Mouse (Mus musculus) lung, postnatal 25 days (tissue): ENCODE results near the gene Hrc.
"Not testable (repeated sequence)": the region's sequence is repeated elsewhere in the genome, so short reads cannot be mapped to it uniquely, and the experiment has no call there.

Experiments
- DNase-seq: peaks from one replicate; pipeline ENCODE4 v3.0.0; 2022; ENCODE audit warnings: low spot score

Gene Hrc

DNA sequence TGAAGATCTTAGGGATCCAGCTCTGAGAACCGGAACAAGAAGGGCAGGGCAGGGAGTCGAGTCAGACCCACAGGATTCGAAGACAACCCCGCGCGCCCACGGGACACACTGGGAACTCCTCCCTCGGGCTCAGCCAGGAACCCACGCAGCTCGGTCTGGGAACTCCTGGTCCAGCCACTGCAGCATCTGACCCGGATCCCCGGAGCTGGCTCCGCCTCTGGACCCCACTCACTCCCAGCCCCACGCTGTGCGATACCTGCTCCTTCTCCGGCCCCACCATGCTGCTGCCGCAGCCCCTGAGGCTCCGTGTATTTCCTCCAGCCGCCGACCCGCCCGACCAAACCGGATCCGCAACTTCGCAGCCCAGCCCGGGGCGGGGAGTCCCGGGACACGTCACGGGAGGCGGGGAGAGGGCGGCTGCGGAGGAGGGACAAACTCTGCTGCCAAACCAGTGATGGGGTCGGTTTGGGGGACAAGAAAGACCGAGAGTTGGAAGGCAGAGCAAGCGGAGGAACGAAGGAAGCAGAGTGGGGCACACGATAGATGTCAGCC, 1.6 kb upstream of the Hrc start, which contains the start of gene Trpm4:
TSS of gene Trpm4 (minus strand) at position 350 of the 552 bp plus-strand sequence.
- peak; percentile 92 for DNase-seq

DNA sequence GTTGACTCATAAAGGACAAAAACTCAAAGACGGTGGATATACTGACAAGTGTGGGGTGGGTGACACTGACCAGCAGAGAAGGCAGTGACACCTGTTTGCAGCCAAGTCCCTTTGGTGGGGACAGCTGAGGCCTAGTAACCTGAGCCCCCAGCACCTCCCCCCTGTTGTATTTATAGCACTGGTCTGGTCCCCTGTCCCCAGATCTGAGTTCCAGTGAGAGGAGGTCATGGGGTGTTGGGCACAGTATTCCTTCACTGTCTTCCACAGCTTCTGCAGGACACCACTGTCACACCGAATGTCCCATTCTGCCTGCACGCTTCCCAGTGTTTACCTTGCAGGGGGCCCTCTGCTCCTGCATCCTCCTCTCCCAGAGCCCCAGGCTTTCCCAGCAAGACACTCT, 485 bp upstream of the Hrc start:
- no peak for DNase-seq

DNA sequence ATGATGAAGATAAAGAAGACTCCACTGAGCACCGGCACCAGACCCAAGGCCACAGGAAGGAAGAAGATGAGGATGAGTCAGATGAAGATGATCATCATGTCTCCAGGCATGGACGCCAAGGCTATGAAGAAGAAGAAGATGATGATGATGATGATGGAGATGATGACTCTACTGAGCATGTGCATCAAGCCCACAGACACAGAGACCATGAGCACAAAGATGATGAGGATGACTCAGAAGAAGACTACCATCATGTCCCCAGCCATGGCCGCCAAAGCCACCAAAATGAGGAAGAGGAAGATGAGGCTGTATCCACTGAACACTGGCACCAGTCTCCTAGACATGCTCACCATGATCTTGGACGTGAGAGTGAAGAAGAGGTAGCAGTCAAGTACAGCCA, 1.2 kb downstream of the Hrc start:
- no peak for DNase-seq

DNA sequence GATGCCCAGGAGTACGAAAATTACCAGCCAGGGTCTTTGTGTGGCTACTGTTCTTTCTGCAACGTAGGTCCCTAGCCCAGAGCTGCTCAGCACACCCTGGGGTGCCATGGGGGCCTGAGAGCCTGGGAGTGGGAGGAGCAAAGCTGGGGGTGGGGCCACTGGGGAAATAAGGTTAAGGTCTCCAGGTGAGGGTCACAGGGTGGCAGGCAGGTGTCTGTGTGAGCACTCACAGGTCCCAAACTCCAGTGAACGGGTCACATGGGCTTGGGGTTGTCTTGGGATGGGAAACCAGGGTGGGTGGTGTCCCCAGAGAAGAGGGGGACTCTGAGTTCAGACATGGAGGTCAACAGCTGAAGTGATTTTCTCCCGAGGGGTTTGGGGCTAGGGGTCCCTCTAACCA, 2.4 kb downstream of the Hrc start:
- no peak for DNase-seq

DNA sequence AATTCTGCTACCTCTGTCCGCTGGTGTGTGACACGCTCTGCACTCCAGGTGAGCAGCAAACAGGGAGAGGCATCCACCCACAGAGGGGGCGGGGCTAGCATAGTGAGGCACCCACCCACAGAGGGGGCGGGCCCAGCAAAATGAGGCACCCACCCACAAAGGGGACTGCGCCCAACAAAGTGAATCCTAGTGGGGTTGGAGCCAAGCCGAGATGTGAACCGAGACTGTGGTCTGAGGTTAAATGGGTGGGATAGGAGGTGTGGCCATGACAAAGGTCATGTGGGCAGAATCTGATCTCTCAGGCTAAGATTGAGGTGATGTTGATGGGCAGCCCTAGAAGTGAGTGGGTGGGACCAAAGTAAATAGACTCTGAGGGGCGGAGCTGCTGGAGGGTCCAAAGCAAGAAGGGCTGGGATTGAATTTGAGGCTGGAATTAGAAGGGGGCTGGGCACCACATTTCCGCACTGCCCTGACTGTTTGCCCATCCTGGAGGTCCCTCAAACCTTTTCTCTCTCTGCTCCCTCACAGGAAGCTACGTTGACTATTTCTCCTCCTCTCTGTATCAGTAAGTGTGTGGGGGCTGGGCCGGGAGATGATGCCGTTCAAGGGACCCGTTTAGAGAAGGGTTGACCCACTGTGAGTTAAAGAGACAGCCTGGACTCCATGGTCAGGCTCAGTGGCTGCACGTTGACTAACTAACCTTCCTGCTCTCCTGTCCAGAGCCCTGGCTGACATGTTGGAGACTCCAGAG, 3.2 kb downstream of the Hrc start:
- DNase-seq, result peak; percentile 62

DNA sequence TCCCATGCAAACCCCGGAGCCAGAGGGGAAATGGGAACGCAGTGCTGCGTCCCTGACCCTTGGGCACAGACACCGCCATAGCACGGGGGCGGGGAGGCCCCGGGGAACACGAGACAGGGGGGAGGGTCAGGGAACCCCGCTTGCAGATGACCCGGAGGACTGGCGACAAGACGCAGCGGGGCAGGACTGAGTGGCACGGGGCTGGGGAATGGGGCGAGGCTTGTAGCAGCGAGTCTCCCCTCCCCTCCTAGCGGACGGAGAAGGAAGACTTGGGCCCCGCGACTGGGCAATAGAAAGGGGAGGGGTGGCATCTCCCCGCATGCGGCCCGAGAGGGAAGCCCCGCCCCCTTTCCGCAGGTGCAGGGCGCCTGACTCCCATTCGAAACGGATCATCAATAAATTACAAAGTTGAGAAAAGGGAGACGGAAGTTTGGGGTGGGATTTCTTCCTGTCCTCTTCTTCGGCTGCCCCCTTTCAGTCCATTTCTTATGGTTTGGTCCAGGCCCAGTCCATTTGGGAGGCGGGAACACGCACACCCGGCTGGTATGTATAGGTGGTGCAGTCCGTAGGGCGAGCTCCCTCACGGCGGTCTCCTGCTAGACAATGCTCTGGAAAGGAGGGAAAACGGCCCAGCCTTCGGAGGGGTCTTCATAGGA, 4.4 kb downstream of the Hrc start:
- DNase-seq, result peak; percentile 72

DNA sequence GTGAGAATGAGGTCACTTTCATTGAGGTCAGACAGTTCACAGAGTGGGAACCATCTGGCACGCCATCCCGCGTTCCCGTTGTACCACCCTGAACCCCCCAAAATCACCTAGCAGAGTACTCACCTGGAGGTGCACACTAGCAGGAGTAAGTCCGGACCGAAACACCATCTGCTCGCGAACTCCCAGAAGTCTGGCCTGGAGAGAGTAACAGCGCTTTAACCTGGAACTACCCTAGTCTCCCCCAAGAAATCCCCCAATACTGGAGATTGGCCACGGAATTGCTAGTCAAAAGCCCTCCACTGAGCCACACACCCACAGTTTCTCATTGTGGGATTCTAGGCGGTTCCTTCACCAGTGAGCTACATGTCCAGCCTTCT, 5.0 kb downstream of the Hrc start:
- no peak for DNase-seq

DNA sequence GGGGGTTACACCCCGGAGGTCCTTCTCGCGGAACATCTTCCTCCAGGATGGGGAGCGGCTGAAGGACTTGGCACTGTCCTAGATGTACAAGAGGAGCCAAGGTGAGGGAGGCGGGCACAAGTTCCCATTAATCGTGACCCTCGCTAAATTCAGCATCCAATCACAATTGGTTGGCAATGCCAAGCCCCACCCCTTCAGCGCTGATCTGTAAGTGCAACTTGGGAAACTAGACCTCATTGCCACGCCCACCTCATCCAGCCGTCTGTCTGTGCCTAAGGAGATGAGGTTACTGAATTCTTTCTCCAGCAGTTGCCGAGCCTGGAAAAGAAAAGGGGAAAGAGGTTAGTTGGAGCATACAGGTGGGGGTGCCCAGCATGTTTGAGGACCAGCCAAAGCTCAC, 5.6 kb downstream of the Hrc start:
- DNase-seq, result peak; percentile 54

DNA sequence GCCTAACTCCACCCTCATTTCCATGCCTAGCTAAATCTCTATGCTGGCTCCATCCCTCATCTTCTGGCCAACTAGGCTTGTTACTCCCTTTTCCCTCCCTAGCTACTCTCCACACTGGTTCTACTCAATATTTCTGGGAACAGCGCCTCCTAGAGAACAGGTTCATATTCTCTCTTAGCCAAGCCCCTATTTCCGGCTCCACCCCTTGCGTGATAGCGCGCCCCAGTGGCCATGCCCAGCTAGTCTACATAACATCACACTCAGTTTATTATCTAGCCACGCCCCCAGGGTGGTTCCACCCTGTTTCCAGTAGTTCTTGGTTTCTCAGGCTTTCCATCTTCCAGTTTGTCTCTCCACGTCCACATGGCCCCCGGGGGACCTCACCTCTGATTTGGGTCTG, 6.2 kb downstream of the Hrc start:
- DNase-seq, result peak; percentile 86

DNA sequence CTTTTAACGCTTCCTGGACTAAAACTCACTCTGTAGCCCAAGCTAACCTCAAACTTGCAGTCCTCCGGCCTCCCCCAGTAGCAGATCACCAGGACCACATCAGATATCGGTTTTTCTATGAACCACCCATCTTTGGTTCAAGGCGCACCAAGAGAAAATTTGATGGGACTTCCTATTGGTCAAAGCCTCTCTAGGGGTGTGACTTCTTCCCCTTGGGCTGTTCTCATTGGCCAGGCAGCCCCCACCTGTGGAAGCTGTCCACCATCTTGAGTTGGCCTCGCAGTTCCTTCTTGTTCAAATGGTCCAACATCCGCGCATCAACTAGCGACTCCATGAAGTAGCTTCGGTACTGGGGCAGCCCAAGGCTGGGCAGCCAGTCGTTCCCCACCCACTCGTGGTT, 7.0 kb downstream of the Hrc start:
- DNase-seq, result no peak

DNA sequence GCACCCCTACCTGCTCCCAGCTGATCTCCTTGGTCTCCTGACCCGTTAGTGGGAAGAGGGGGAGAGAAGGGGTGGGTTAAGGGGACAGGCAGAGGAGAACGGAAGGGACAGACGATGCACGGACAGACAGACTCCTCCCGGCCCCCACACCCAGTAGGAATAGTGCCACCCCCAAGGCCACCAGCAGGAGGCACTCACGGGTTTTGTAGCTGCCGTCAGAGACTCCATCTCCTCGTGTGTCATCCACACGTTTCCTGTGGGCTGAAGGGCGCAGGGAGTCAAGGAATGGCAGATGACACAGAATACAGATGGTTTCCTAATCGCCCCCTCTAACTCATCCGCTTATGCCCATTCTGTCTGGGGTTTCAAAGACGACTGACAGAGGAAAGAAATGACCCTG, 8.5 kb downstream of the Hrc start:
- DNase-seq, result no peak

DNA sequence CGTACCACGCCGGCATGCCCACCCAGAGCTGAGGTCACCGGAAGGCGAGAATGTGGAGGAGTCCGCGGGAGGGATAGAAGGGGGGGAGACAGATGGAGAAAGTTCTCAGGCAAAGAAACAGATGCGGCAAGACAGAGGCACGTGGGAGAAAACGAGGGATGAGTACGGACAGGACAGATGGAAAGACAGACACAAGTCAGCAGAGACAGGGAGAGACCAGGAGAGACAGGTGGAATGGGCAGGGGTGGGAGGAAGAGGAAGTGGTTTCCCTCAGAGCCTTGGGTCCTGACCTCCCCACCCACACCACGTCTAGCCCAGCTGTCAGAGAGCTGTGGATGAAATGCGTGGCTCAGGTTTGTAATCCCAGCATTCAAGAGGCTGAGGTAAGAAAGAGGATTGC, 11.8 kb downstream of the Hrc start:
- no peak for DNase-seq

DNA sequence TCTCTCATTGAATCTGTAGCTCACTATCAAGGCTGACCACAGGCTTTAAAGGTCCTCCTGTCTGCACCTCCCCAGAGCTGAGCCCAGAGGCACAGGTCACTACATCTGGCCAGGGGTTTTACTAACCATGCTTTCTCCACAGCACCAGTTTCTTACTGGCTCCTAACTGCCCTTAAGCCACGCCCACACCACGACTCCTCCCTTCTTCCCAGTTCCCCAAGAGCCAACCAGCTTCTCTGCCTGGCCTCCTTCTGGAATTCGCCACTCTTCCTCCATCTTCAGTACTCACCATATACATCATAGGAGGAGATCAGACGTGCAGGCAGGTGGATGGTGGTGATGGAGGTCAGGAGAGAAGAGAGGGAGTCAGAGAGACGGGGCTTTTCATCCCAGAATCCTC, 18.0 kb downstream of the Hrc start:
- DNase-seq, result no peak

DNA sequence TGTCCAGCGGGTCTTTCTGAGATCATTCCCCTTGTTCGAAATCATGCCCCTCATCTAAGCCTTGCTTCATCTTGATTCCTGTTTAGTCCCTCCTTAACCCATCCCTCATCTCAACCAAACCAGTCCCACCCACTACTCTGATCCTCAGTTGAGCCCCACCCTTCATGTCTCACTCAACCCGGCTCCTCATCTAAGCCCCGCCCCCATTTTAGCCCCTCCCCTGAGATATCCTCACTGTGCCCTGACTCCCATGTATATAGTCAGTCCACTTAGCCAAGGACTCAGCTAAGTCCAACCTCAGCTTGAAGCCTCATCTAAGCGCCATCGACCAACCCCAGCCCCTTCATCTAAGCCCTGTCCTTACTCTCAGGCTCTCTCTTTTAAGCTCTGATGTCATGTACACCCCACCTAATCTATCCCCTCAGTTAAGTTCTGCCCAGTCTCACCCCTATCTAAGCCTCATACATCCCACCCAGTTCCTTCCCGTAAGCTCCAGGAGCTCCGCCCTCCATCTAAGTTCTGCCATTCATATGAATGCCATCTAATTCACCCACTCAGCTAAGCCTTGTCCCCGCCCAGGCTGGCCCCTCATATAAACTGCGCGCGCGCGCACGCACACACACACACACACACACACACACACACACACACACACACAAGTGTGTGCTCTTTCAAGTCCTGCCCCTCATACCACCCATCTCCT, 20.4 kb downstream of the Hrc start:
- DNase-seq, result no peak

DNA sequence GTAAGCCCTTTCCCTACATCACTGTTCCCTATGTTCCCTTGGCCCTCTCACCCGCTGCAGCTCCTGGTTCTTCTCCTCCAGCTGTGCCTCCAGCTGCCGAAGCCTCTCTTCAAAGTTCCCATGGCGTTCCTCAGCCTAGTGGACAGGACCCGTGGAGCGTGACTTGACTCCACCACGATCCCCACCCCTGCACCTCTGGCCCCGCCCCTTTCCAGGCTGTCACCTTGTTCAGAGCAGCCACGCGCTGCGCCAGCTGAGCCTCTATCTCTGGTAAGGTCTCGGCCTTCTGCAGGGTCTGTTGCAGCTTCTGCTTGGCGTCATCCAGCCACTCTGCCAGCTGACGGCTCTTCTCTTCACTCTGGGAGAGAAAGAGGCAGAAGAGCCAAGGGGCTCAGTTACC, 21.0 kb downstream of the Hrc start:
- DNase-seq, result no peak

DNA sequence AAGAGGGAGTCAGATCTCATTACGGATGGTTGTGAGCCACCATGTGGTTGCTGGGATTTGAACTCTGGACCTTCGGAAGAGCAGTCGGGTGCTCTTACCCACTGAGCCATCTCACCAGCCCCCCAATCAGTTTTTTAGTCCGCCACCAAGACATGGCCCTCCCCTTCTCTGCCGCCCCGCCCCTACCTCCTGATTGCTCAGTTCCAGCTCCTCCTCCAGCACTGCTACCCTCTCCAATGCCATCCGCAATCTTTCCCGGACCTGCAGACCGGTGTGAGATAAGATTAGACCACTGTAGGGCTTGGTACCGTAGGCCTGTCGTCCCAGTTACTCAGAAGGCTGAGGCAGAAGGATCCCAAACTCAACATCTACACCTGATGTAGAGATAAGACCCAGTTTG, 24.0 kb downstream of the Hrc start:
- DNase-seq, result not testable (repeated sequence)

DNA sequence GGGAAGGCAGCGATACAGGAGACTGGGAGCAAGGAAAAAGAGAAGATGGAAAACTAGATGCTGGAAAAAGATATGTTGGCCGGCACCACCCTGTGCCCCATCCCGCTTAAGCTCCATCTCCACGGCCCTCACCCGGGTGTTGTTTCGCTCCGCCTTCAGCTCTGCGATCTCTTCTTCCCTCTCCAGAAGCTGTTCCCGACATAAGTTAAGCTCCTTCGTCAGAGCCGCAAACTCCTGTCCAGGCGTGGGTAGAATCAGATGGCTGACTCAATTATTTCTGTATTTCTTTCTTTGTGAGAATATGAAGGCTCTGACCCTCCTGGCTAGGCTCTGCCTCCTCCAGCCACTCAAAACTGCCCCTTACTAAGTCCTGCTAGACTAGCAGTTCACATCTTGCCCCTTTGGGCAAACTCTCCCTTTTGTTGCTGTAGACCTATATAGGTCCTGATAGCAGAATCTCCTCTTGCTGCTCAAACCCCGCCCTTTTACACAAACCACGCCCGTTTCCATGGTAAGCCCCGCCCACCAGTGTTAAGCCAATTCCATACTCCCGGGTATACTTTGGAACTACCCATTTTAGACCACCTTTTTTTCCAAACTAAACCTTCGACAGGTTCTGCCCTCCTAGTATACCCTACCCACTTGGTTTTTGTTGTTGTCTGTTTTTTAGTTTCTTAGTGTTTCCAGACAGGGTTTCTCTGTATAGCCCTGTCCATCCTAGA, 25.5 kb downstream of the Hrc start:
- DNase-seq, result no peak

DNA sequence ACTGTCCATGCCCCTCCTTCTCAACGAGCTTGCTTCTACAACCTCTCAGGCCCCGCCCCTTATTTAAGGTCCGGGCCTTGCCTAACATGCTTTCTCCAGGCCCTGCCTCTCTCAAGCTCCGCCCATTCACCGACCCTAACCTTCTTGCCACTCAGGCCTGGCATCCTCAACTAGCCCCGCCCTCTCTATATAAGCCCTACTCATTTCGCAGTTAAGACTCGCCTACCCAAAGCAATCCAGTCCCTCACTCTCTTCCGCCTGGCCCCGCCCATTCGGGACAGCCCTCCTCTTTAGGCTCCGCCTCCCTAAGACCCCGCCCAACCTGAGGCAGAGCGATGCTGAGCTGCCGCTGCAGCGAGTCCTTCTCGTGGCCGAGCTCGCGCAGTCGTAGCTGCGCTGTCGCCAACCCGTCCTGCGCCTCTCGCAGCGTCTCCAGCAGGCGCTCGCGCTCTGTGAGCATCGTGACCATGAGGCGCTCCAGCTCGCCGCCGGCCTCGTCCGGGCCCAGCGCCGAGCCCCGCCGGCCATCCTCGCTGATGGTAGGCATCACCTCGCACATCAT, 26.2 kb downstream of the Hrc start:
- DNase-seq, result peak; percentile 79

DNA sequence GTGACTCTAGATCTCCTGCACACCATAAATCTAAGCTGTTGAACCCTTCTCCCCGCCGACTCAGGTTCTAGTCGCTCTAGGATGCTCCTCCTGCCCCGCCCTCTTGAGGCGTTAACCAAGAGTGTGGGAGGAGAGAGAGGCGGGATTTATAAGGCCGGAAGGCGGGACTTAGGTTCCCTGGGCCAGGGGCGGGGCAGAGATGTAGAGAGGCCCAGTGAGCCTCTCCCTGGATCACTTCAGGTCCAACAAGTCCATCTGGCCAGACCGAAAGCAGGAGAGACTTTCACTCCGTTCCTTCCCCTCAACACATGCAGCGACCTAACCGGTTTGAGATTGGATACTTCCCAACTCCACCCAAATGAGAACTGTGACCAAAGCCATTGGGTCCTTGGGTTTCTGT, 27.7 kb downstream of the Hrc start:
- peak; percentile 68 for DNase-seq

DNA sequence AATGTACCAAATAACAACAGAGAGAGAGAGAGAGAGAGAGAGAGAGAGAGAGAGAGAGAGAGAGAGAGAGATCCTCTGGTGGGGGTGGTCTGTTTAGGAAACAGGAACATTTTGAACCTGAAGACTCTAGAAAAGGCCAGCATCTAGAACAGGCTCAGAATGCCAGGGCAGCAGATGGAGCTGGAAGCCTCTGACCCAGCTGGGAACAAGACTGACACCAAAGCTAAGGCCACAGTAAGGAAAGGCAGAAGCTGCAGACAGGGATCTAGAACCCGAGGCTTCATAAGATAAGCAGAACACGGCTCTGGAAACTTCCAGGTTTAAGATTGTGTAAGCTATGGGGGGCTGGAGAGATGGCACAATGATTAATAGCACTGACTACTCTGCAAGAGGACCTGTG, 28.9 kb downstream of the Hrc start:
- DNase-seq, result no peak

DNA sequence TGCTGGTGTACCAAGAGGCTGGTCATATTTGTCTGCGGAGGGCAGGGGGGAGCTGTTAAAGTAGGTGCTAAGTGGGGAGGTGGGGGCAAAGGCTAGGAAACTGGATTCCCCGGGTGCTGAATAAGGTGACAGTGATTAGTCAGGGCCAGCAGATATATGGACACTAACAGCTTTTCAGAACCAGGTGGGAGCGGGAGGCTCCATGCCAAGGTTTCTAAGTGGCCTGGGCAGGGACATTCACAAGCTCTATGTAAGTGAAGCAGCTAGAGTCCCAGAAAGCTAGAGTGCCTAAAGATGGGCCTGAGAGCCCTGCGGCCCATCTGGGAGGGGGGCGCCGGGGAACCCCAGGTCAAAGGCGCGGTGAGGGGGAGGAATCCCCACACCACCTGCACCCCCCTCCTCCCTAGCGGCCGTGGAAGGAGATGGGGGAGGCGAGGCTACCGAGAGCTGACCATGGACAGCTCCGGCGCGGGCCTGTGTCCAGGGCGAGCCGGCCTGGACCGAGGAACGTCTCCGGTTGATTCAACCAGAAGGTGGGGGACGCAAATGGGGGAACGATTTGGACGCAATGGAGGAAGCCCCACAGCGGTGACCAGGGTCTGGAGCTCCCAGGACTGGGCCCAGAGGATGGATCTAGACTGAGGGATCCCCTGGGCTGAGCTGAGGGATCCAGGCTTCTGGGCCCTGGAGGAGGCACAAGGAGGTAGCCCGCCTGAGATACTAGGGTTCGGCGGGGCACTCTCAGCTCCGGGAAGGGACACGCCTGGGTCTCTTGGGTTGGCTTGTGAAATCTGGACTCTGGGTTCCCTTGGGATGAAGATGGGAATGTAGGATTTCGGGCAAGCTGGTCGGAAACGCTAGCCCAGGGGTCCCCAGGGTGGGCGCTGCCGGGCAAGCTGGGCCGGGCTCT, 30.9 kb downstream of the Hrc start:
- DNase-seq, result no peak
